Mouse (Mus musculus): ENCODE measurements around the gene Cirbp. TPM values are rescaled to one million over a fixed set of nuclear protein-coding genes. Genes with fewer than 3 reads are reported as not detected.

Gene Cirbp
- polyA plus RNA-seq, 1 experiment from 2014 or later = 81.5 TPM

DNA sequence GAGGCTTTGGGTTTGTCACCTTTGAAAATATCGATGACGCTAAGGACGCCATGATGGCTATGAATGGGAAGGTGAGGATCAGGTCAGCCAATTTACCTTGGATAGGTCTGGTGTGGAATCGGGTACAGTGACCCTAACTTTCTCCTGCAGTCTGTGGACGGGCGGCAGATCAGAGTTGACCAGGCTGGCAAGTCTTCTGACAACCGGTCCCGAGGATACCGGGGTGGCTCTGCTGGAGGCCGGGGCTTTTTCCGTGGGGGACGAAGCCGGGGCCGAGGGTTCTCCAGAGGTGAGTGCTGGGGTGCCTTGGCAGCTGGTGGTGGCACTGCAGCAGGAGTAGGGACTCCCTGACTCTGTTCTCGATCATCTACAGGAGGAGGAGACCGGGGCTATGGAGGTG, 4.3 kb downstream of the Cirbp start:
- H3K4me1 ChIP-seq (ENCODE audit: control insufficient read depth, insufficient read depth, low read length) = peaks cover 41% of the 10 kb centered on the region
- no peak overlapping the region for H3K27ac ChIP-seq (ENCODE audit: low read depth, low read length)
- H3K9me3 ChIP-seq (ENCODE audit: control insufficient read depth, low read length) = no peaks in the 10 kb centered on the region
- H3K4me3 ChIP-seq (ENCODE audit: low read depth, low read length) = no peak overlapping the region
- H3K36me3 ChIP-seq (ENCODE audit: control insufficient read depth, insufficient read depth, low read length) = peaks cover 22% of the 10 kb centered on the region
- no peak for ATAC-seq (ENCODE audit: low FRiP score)
- no peak overlapping the region for H3K4me2 ChIP-seq
- no peaks in the 10 kb centered on the region for H3K27me3 ChIP-seq (ENCODE audit: control insufficient read depth, insufficient read depth, low read length)
- DNase-seq (ENCODE audit: low spot score, missing footprints) = no peak
- no peak overlapping the region for H3K9ac ChIP-seq (ENCODE audit: low read length)
- WGBS = 97% methylated on average over 16 of the region's 16 CpGs

DNA sequence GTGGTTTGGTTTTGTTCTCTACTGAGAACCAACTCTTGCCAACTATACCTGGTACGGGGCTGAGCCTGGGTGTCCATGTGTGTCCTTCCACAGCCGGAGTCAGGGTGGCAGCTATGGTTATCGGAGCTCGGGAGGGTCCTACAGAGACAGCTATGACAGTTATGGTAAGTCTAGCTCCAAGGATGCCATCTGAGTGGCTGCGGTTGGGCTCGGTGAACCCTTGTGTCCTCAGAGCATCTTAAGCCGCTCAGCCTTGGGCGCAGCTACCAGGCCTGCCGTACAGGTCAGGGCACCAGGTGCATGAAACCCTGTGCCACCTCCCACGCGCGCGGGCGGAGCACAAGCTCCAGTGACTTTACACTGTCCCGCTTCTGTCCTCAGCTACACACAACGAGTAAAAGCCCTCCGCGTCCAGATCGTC, 4.8 kb downstream of the Cirbp start:
- 97% methylated on average over 19 of the region's 19 CpGs for WGBS
- DNase-seq (ENCODE audit: low spot score, missing footprints) (no peak), ATAC-seq (ENCODE audit: low FRiP score) (no peak)
- no peaks in the 10 kb centered on the region for H3K9me3 ChIP-seq (ENCODE audit: control insufficient read depth, low read length)
- H3K27ac ChIP-seq (ENCODE audit: low read depth, low read length) = no peak overlapping the region
- H3K4me1 ChIP-seq (ENCODE audit: control insufficient read depth, insufficient read depth, low read length) = peaks cover 38% of the 10 kb centered on the region
- no peak overlapping the region for H3K4me2 ChIP-seq
- H3K4me3 ChIP-seq (ENCODE audit: low read depth, low read length) = no peak overlapping the region
- H3K27me3 ChIP-seq (ENCODE audit: control insufficient read depth, insufficient read depth, low read length) = no peaks in the 10 kb centered on the region
- H3K9ac ChIP-seq (ENCODE audit: low read length) = no peak overlapping the region
- peaks cover 22% of the 10 kb centered on the region for H3K36me3 ChIP-seq (ENCODE audit: control insufficient read depth, insufficient read depth, low read length)

- ATAC-seq (ENCODE audit: low FRiP score) (no peak), DNase-seq (ENCODE audit: low spot score, missing footprints) (no peak)
- peaks cover 40% of the 10 kb centered on the region for H3K4me1 ChIP-seq (ENCODE audit: control insufficient read depth, insufficient read depth, low read length)
- 88% methylated on average over 15 of the region's 15 CpGs for WGBS
- H3K27ac ChIP-seq (ENCODE audit: low read depth, low read length) = no peak overlapping the region
- no peak overlapping the region for H3K4me2 ChIP-seq
- no peak overlapping the region for H3K9ac ChIP-seq (ENCODE audit: low read length)
- no peaks in the 10 kb centered on the region for H3K27me3 ChIP-seq (ENCODE audit: control insufficient read depth, insufficient read depth, low read length)
- no peaks in the 10 kb centered on the region for H3K9me3 ChIP-seq (ENCODE audit: control insufficient read depth, low read length)
- no peak overlapping the region for H3K4me3 ChIP-seq (ENCODE audit: low read depth, low read length)
- H3K36me3 ChIP-seq (ENCODE audit: control insufficient read depth, insufficient read depth, low read length) = peaks cover 22% of the 10 kb centered on the region
Measured at GRCm38 (mm10) chr10:80171252-80171651, 5.5 kb downstream of the Cirbp start.

DNA sequence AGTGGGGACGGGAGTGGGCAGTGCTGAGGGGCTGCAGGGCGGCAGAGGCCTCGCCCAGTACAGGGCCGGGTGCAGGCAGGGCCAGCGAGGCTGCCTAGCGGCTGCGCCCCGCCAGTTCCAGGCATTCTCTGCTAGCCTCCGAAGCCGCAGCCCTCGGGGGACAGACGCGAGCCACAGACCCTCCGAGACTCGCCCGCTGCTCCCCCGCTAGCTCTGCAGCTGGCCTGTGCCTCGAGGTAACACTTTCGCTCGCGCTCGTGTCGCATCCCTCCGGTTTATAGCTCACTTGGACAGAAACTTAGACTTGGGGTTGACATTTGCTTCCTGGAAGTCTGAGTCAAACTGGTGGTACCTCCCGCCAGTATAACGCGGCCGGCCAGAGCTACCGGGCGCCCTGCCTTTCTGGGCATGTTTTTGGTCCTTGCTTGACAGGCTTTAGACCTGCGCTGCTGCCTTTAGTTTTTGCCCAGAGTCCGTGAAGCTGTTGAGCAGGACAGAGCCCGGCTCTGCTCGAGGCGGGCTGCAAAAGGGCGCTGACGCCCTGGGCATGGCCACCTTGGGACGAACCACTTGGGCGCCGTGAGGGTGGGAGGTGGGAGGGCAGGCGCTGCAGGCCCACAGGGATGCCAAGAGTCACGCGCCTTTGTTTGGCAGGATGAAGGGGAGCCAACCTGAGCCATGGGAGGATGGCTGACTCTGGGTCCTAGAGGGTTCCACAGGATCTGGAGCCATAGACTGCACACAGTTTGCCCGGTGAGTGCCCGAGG, 6.2 kb downstream of the Cirbp start:
- ATAC-seq (ENCODE audit: low FRiP score) (no peak), DNase-seq (ENCODE audit: low spot score, missing footprints) (no peak)
- H3K9me3 ChIP-seq (ENCODE audit: control insufficient read depth, low read length) = no peaks in the 10 kb centered on the region
- 85% methylated on average over 45 of the region's 45 CpGs for WGBS
- peaks cover 34% of the 10 kb centered on the region for H3K4me1 ChIP-seq (ENCODE audit: control insufficient read depth, insufficient read depth, low read length)
- peaks cover 22% of the 10 kb centered on the region for H3K36me3 ChIP-seq (ENCODE audit: control insufficient read depth, insufficient read depth, low read length)
- H3K4me2 ChIP-seq = peak overlapping the region; percentile 65
- peak overlapping the region; percentile 44; the same call in 1 of the 2 replicates for H3K9ac ChIP-seq (ENCODE audit: low read length)
- H3K27ac ChIP-seq (ENCODE audit: low read depth, low read length) = peak overlapping the region; percentile 55
- no peak overlapping the region for H3K4me3 ChIP-seq (ENCODE audit: low read depth, low read length)
- no peaks in the 10 kb centered on the region for H3K27me3 ChIP-seq (ENCODE audit: control insufficient read depth, insufficient read depth, low read length)

DNA sequence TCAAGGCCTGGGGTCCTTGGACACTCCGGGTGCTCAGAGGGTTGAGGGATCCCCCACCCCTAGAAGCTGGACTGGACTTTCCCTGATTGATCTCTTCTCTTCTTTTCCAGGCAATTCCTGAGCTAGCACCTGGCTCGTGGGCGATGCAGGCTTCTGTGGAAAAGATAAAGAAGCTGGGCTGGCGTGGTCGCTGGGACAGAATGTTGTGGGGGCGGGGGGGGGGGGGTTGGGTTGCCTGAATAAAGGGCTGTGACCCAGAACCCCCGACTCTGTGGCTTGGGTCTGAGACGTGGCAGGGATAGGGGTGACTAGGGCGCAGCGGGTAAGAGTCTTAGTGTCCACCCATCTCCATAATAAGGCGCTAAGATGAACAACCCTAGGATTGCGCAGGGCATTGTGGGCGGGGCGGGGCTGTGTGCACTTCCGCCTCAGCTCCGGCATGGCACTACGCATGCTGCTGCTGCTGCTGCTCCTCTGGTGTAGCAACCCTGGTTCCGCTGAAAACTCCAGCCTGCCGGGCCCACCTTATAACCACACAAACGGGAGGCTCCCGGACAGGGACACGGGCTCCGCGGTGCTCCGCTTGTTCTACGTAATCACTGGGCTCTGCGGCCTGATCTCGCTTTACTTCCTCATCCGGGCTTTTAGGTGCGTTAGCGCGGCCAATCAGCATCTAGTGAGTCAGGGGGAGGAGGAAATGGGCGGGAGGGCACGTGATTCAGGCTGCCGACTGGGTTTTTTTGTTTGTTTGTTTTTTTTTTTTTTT, 6.9 kb downstream of the Cirbp start, which contains the start of gene 1600002K03Rik:
1600002K03Rik (plus strand) TSS at position 418 of the 766 bp plus-strand sequence.
- peak; percentile 67 for ATAC-seq (ENCODE audit: low FRiP score)
- Histone ChIP-seq H3K9me3 (ENCODE audit: control insufficient read depth, low read length) (no peaks in the 10 kb centered on the region), H3K27me3 (ENCODE audit: control insufficient read depth, insufficient read depth, low read length) (no peaks in the 10 kb centered on the region), H3K36me3 (ENCODE audit: control insufficient read depth, insufficient read depth, low read length) (peaks cover 22% of the 10 kb centered on the region), H3K4me3 (ENCODE audit: low read depth, low read length) (peak within 1 kb of the TSS; percentile 49), H3K4me1 (ENCODE audit: control insufficient read depth, insufficient read depth, low read length) (peaks cover 37% of the 10 kb centered on the region), H3K4me2 (peak within 1 kb of the TSS; percentile 65), H3K9ac (ENCODE audit: low read length) (peak within 1 kb of the TSS; percentile 61), H3K27ac (ENCODE audit: low read depth, low read length) (peak within 1 kb of the TSS; percentile 55)
- WGBS = 9% methylated on average over 33 of the region's 35 CpGs
- peak; percentile 99 for DNase-seq (ENCODE audit: low spot score, missing footprints)

DNA sequence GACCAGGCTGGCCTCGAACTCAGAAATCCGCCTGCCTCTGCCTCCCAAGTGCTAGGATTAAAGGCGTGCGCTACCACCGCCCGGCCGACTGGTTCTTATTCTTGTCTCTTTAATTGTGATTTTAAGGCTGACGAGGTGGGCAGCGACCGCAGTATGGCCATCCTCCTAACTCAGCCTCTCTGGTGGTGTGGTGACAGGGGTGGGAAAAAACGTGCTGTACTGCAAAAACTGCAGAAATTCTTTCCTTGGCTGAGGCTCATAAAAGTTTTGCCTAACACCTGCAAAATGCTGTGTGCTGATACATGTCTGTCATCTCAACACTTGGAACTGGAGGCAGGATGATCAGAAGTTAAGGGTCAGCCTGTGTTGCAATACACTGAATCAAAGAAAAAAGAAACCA, 7.6 kb downstream of the Cirbp start:
- DNase-seq (ENCODE audit: low spot score, missing footprints) (peak; percentile 90), ATAC-seq (ENCODE audit: low FRiP score) (no peak)
- Histone ChIP-seq H3K4me3 (ENCODE audit: low read depth, low read length) (peak overlapping the region; percentile 49), H3K9ac (ENCODE audit: low read length) (peak overlapping the region; percentile 61), H3K9me3 (ENCODE audit: control insufficient read depth, low read length) (no peaks in the 10 kb centered on the region), H3K36me3 (ENCODE audit: control insufficient read depth, insufficient read depth, low read length) (peaks cover 22% of the 10 kb centered on the region), H3K4me2 (peak overlapping the region; percentile 65), H3K27ac (ENCODE audit: low read depth, low read length) (no peak overlapping the region), H3K27me3 (ENCODE audit: control insufficient read depth, insufficient read depth, low read length) (no peaks in the 10 kb centered on the region), H3K4me1 (ENCODE audit: control insufficient read depth, insufficient read depth, low read length) (peaks cover 40% of the 10 kb centered on the region)
- WGBS = 14% methylated on average over 11 of the region's 11 CpGs

GRCm38 (mm10) chr10:80173955-80174640, 8.3 kb downstream of the Cirbp start:
- Histone ChIP-seq H3K27ac (ENCODE audit: low read depth, low read length) (no peak overlapping the region), H3K4me3 (ENCODE audit: low read depth, low read length) (no peak overlapping the region), H3K4me1 (ENCODE audit: control insufficient read depth, insufficient read depth, low read length) (peaks cover 33% of the 10 kb centered on the region)

GRCm38 (mm10) chr10:80174705-80175104, 8.9 kb downstream of the Cirbp start:
- peaks cover 22% of the 10 kb centered on the region for H3K36me3 ChIP-seq (ENCODE audit: control insufficient read depth, insufficient read depth, low read length)
- H3K4me2 ChIP-seq = no peak overlapping the region
- H3K4me3 ChIP-seq (ENCODE audit: low read depth, low read length) = no peak overlapping the region
- H3K4me1 ChIP-seq (ENCODE audit: control insufficient read depth, insufficient read depth, low read length) = peaks cover 30% of the 10 kb centered on the region
- H3K27me3 ChIP-seq (ENCODE audit: control insufficient read depth, insufficient read depth, low read length) = no peaks in the 10 kb centered on the region
- no peak overlapping the region for H3K27ac ChIP-seq (ENCODE audit: low read depth, low read length)
- no peak overlapping the region for H3K9ac ChIP-seq (ENCODE audit: low read length)
- 49% methylated on average over 2 of the region's 2 CpGs for WGBS
- DNase-seq (ENCODE audit: low spot score, missing footprints) (peak; percentile 89), ATAC-seq (ENCODE audit: low FRiP score) (no peak)
- H3K9me3 ChIP-seq (ENCODE audit: control insufficient read depth, low read length) = no peaks in the 10 kb centered on the region

More at GRCm38 (mm10) chr10:80173955-80174640, 8.3 kb downstream of the Cirbp start:
- DNase-seq (ENCODE audit: low spot score, missing footprints) (no peak), ATAC-seq (ENCODE audit: low FRiP score) (no peak)
- Histone ChIP-seq H3K9ac (ENCODE audit: low read length) (no peak overlapping the region), H3K36me3 (ENCODE audit: control insufficient read depth, insufficient read depth, low read length) (peaks cover 22% of the 10 kb centered on the region), H3K4me2 (no peak overlapping the region), H3K27me3 (ENCODE audit: control insufficient read depth, insufficient read depth, low read length) (no peaks in the 10 kb centered on the region), H3K9me3 (ENCODE audit: control insufficient read depth, low read length) (no peaks in the 10 kb centered on the region)
- 88% methylated on average over 10 of the region's 10 CpGs for WGBS

Data from midbrain, embryonic 11.5 days (tissue).